16 mouse cellular contexts compared by ENCODE assay signal in the genomic region with DNA sequence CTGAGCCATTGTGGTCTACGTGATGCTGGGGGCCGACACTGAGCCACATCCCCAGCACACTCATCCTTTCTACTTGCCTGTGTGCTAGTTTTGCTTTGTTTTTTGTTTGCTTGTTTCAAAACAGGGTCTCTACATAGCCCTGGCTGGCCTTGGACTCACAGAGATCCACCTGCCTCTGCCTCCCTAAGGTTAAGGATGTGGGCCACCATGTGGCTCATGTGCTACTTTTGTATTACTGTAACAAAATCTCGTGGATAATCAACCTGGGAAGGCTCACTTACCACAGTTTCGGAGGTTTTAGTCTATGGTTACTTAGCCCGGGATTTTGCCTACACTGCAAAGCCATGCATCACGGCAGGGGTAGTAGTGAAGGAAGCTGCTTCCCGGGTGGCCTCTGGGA.
"Had no signal": no experiment of that assay in that cellular context is flagged by ENCODE, and none has a peak within 500 bp of the region (broad histone marks: within the 10 kb centered on the region; RNA-seq: fewer than 3 reads in every experiment).

No protein-coding gene starts in this region.

- H3K4me2 ChIP-seq: neural tube, embryonic 13.5 days; neural tube, embryonic 15.5 days; stomach, embryonic 15.5 days had no signal

- H3K4me3 ChIP-seq: neural tube, embryonic 13.5 days; neural tube, embryonic 15.5 days; stomach, embryonic 15.5 days had no signal

- H3K36me3 ChIP-seq: neural tube, embryonic 13.5 days; neural tube, embryonic 15.5 days; stomach, embryonic 15.5 days had no signal

- DNase-seq: retina, postnatal 1 day; right cerebral cortex, adult 18-20 months; right cerebral cortex, postnatal 14 days; right cerebral cortex, postnatal 25 days; right cerebral cortex, postnatal 4 days; spleen, adult 18-20 months; thymus, adult 18-20 months; thymus, adult 2 months; thymus, postnatal 14 days; thymus, postnatal 25 days; thymus, postnatal 36 days; thymus, postnatal 4 days had no signal

- H3K27me3 ChIP-seq: neural tube, embryonic 13.5 days; neural tube, embryonic 15.5 days; stomach, embryonic 15.5 days had no signal

- H3K4me1 ChIP-seq: stomach, embryonic 15.5 days had no signal

- H3K27ac ChIP-seq: neural tube, embryonic 13.5 days; neural tube, embryonic 15.5 days; stomach, embryonic 15.5 days; stomach, postnatal 0 days had no signal

- H3K9me3 ChIP-seq: neural tube, embryonic 13.5 days; neural tube, embryonic 15.5 days; stomach, embryonic 15.5 days had no signal

- H3K9ac ChIP-seq: neural tube, embryonic 13.5 days; neural tube, embryonic 15.5 days; stomach, embryonic 15.5 days had no signal
